Mouse (Mus musculus) C2C12 (cell line): ENCODE measurements around the gene Mdc1. TPM values are rescaled to one million over a fixed set of nuclear protein-coding genes. Genes with fewer than 3 reads are reported as not detected.

Experiments
- H3K27me3 ChIP-seq: one replicate; pipeline ENCODE4 v1.6.1; 2011; ENCODE audit not compliant: control insufficient read depth, insufficient read depth, insufficient read length
- H3K36me3 ChIP-seq: one replicate; pipeline ENCODE4 v1.6.1; 2011; ENCODE audit not compliant: control insufficient read depth, insufficient read depth
- H3K4me3 ChIP-seq: one replicate; pipeline ENCODE4 v1.5.1; 2011; ENCODE audit warnings: mild to moderate bottlenecking, control low read depth; ENCODE audit not compliant: poor library complexity, insufficient read depth, severe bottlenecking
- H3K79me2 ChIP-seq: one replicate; pipeline ENCODE4 v1.6.1; 2011; ENCODE audit not compliant: control insufficient read depth, insufficient read depth
- H3K79me3 ChIP-seq: one replicate; pipeline ENCODE4 v1.6.1; 2011; ENCODE audit warnings: low read depth, control low read depth
- H3ac ChIP-seq: one replicate; pipeline ENCODE3; 2011; ENCODE audit warnings: low read depth; ENCODE audit not compliant: control insufficient read depth, insufficient read length
- CEBPB ChIP-seq: IDR thresholded peaks from one replicate; pipeline ENCODE4 v1.6.1; 2011; ENCODE audit warnings: low read depth, mild to moderate bottlenecking, control low read depth, moderate library complexity
- CTCF ChIP-seq: IDR thresholded peaks from one replicate; pipeline ENCODE4 v1.5.1; 2011; ENCODE audit not compliant: control insufficient read depth, insufficient read depth, insufficient read length
- FOSL1 ChIP-seq: IDR thresholded peaks from one replicate; pipeline ENCODE4 v1.8.0; 2011; ENCODE audit warnings: mild to moderate bottlenecking, low read length; ENCODE audit not compliant: poor library complexity, insufficient read depth, severe bottlenecking
- MAX ChIP-seq: IDR thresholded peaks from one replicate; pipeline ENCODE4 v1.6.1; 2011; ENCODE audit warnings: mild to moderate bottlenecking, control low read depth
- MYOD1 ChIP-seq: IDR thresholded peaks from one replicate; pipeline ENCODE4 v1.6.1; 2011; ENCODE audit warnings: low read depth; ENCODE audit not compliant: control insufficient read depth, insufficient read length
- MYOG ChIP-seq: IDR thresholded peaks from one replicate; pipeline ENCODE4 v1.6.1; 2011; ENCODE audit not compliant: control insufficient read depth, insufficient read length; ENCODE audit errors: extremely low read depth
- USF1 ChIP-seq: IDR thresholded peaks from one replicate; pipeline ENCODE4 v1.6.1; 2011; ENCODE audit warnings: low read depth, mild to moderate bottlenecking, control low read depth, moderate library complexity
- polyA plus RNA-seq: library from polyadenylated mRNA; unstranded; fragments of >200 nt; fragmentation: generic; extraction: Trizol; gene quantifications from one replicate; pipeline ENCODE4 v1.2.1, GENCODE M21; 2012; ENCODE audit warnings: missing spikeins

Gene Mdc1
- polyA plus RNA-seq, 1 experiment: 16.6 TPM

GRCm38 (mm10) chr17:35817226-35817625 is 24.1 kb upstream of the Mdc1 start:
- no peak overlapping the region for H3ac ChIP-seq
- H3K36me3 ChIP-seq: no peaks in the 10 kb centered on the region
- peaks cover 7% of the 10 kb centered on the region for H3K79me3 ChIP-seq
- peaks cover 7% of the 10 kb centered on the region for H3K79me2 ChIP-seq
- TF ChIP-seq CTCF (no peak), MYOD1 (no peak), USF1 (no peak), MAX (no peak), CEBPB (no peak), MYOG (no peak), FOSL1 (no peak)
- no peak overlapping the region for H3K4me3 ChIP-seq
- H3K27me3 ChIP-seq: no peaks in the 10 kb centered on the region

- H3K27me3 ChIP-seq: no peaks in the 10 kb centered on the region
Observed at GRCm38 (mm10) chr17:35820111-35820510, 21.2 kb upstream of the Mdc1 start.

GRCm38 (mm10) chr17:35821439-35822430 is 19.6 kb upstream of the Mdc1 start, which contains the start of gene Ier3:
Ier3 (plus strand) TSS chr17:35821684.
- Histone ChIP-seq H3ac (peak within 1 kb of the TSS; percentile 89), H3K79me3 (peaks cover 13% of the 10 kb centered on the region)

More at GRCm38 (mm10) chr17:35820111-35820510, 21.2 kb upstream of the Mdc1 start:
- TF ChIP-seq MAX (no peak), MYOG (no peak), CTCF (no peak), CEBPB (no peak), MYOD1 (no peak), FOSL1 (no peak), USF1 (no peak)
- H3K79me3 ChIP-seq: peaks cover 13% of the 10 kb centered on the region
- peaks cover 17% of the 10 kb centered on the region for H3K79me2 ChIP-seq
- H3K4me3 ChIP-seq: no peak overlapping the region
- H3K36me3 ChIP-seq: no peaks in the 10 kb centered on the region
- no peak overlapping the region for H3ac ChIP-seq

GRCm38 (mm10) chr17:35822564-35822963 is 18.8 kb upstream of the Mdc1 start:
- H3K36me3 ChIP-seq: peaks cover 20% of the 10 kb centered on the region
- peaks cover 17% of the 10 kb centered on the region for H3K79me2 ChIP-seq
- H3ac ChIP-seq: peak overlapping the region; percentile 89
- no peak for TF ChIP-seq USF1
- no peaks in the 10 kb centered on the region for H3K27me3 ChIP-seq
- peaks cover 13% of the 10 kb centered on the region for H3K79me3 ChIP-seq
- peak overlapping the region; percentile 74 for H3K4me3 ChIP-seq

More at GRCm38 (mm10) chr17:35821439-35822430, 19.6 kb upstream of the Mdc1 start, which contains the start of gene Ier3:
- H3K27me3 ChIP-seq: no peaks in the 10 kb centered on the region
- peak within 1 kb of the TSS; percentile 74 for H3K4me3 ChIP-seq
- TF ChIP-seq MAX: peak; percentile 37
- no peak for TF ChIP-seq CTCF
- peaks cover 11% of the 10 kb centered on the region for H3K36me3 ChIP-seq
- H3K79me2 ChIP-seq: peaks cover 17% of the 10 kb centered on the region

GRCm38 (mm10) chr17:35822964-35823937 is 18.1 kb upstream of the Mdc1 start, which contains the start of gene Flot1:
Flot1 (plus strand) TSS chr17:35823230.
- peaks cover 13% of the 10 kb centered on the region for H3K79me3 ChIP-seq
- H3K79me2 ChIP-seq: peaks cover 17% of the 10 kb centered on the region
- H3K36me3 ChIP-seq: peaks cover 25% of the 10 kb centered on the region
- TF ChIP-seq CEBPB: peak; percentile 90
- TF ChIP-seq MAX: no peak
- TF ChIP-seq MYOD1: no peak
- peak within 1 kb of the TSS; percentile 89 for H3ac ChIP-seq
- H3K4me3 ChIP-seq: peak within 1 kb of the TSS; percentile 74
- no peaks in the 10 kb centered on the region for H3K27me3 ChIP-seq
